ENCODE assay signal across 18 mouse cellular contexts in the genomic region with DNA sequence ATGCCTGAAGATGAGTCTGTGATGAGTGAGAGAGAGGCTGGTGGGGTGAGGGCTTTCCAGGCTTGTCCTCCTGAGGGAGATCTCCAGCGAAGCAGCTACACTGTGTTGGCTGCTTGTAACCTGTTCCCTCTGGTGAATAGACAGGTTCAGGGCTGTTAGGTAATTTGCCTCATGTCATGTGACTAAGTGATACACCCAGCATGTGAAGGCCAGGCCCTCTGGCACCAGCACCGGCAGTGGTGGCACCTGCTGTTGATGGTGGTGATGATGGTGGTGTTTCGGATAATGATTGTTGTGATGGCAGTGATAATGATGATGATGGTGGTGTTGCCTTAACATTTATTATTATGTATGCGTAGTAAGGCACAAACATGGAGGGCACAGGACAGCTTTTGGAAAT. TPM values are rescaled to one million over a fixed set of nuclear protein-coding genes. Genes with fewer than 3 reads are reported as not detected.
"Had no signal": no experiment of that assay in that cellular context is flagged by ENCODE, and none has a peak within 500 bp of the region (broad histone marks: within the 10 kb centered on the region; RNA-seq: fewer than 3 reads in every experiment).

No protein-coding gene starts in this region.

- H3K4me3 ChIP-seq: layer of hippocampus, adult 2 months; limb, embryonic 12.5 days; liver, embryonic 13.5 days; midbrain, embryonic 15.5 days; neural tube, embryonic 12.5 days had no signal

- H3K4me2 ChIP-seq: limb, embryonic 12.5 days; liver, embryonic 13.5 days; midbrain, embryonic 15.5 days; neural tube, embryonic 12.5 days had no signal

- H3K27me3 ChIP-seq: limb, embryonic 12.5 days; liver, embryonic 13.5 days; midbrain, embryonic 15.5 days; neural tube, embryonic 12.5 days had no signal

- H3K9ac ChIP-seq: limb, embryonic 12.5 days; liver, embryonic 13.5 days; midbrain, embryonic 15.5 days; neural tube, embryonic 12.5 days had no signal

- H3K9me3 ChIP-seq: limb, embryonic 12.5 days; liver, embryonic 13.5 days; midbrain, embryonic 15.5 days; neural tube, embryonic 12.5 days had no signal

- DNase-seq: kidney, adult 9 months; kidney, postnatal 10 days; kidney, postnatal 4 days; liver, embryonic 13.5 days; lung, adult 2 months; lung, postnatal 36 days; thymus, postnatal 14 days had no signal

- ATAC-seq: lung, postnatal 0 days; midbrain, embryonic 15.5 days had no signal

- H3K27ac ChIP-seq: layer of hippocampus, adult 2 months; limb, embryonic 12.5 days; liver, embryonic 13.5 days; midbrain, embryonic 15.5 days; neural tube, embryonic 12.5 days had no signal

RNA-seq across cellular contexts. Expression of gene Gm9918, which starts 59.5 kb away (rescaled TPM):
- total RNA-seq: layer of hippocampus, adult 2 months; layer of hippocampus, postnatal 10 days; left cerebral cortex, postnatal 36 days; megakaryocyte progenitor cell, adult 5-6 weeks; monocyte, adult 5-6 weeks; neutrophil, adult 5-6 weeks had no signal
- polyA plus RNA-seq: liver, embryonic 13.5 days; spleen, adult 2 months had no signal
